Comparison of ENCODE assay signal across 9 mouse cellular contexts in genomic region chr5:150441690-150442089, GRCm38 (mm10).
DNase-seq lines count a peak whose midpoint lies in the region; ATAC-seq lines count a peak whose summit lies in the region.
"Had no signal": no experiment of that assay in that cellular context is flagged by ENCODE, and none has a peak within 500 bp of the region (broad histone marks: within the 10 kb centered on the region; RNA-seq: fewer than 3 reads in every experiment).

No protein-coding gene starts in this region.

- no peak overlapping the region for H3K4me2 ChIP-seq in forebrain, embryonic 14.5 days (ENCODE audit: low read length)
- no peak overlapping the region for H3K4me2 ChIP-seq in forebrain, embryonic 15.5 days (replicated peaks)
- no peak overlapping the region for H3K4me2 ChIP-seq in midbrain, embryonic 14.5 days (ENCODE audit: low read length)
- no peak overlapping the region for H3K4me2 ChIP-seq in midbrain, embryonic 13.5 days (replicated peaks)
- H3K4me2 ChIP-seq: neural tube, embryonic 13.5 days had no signal

- H3K27ac ChIP-seq in forebrain, embryonic 14.5 days (ENCODE audit: low read depth, low read length): no peak overlapping the region
- no peak overlapping the region for H3K27ac ChIP-seq in forebrain, embryonic 15.5 days (replicated peaks)
- no peak overlapping the region for H3K27ac ChIP-seq in midbrain, embryonic 14.5 days (replicated peaks; ENCODE audit: low read depth, low read length)
- H3K27ac ChIP-seq in midbrain, embryonic 13.5 days: no peak overlapping the region
- H3K27ac ChIP-seq: neural tube, embryonic 13.5 days had no signal

- H3K9ac ChIP-seq in forebrain, embryonic 14.5 days (ENCODE audit: low read length): no peak overlapping the region
- no peak overlapping the region for H3K9ac ChIP-seq in forebrain, embryonic 15.5 days (replicated peaks)
- no peak overlapping the region for H3K9ac ChIP-seq in midbrain, embryonic 14.5 days (replicated peaks; ENCODE audit: low read length)
- no peak overlapping the region for H3K9ac ChIP-seq in midbrain, embryonic 13.5 days (replicated peaks)
- H3K9ac ChIP-seq: neural tube, embryonic 13.5 days had no signal

- H3K36me3 ChIP-seq in forebrain, embryonic 14.5 days (ENCODE audit: control insufficient read depth, insufficient read depth, low read length): peaks cover 27% of the 10 kb centered on the region
- H3K36me3 ChIP-seq in forebrain, embryonic 15.5 days: peaks cover 40% of the 10 kb centered on the region
- peaks cover 49% of the 10 kb centered on the region for H3K36me3 ChIP-seq in midbrain, embryonic 14.5 days (ENCODE audit: control insufficient read depth, insufficient read depth, low read length)
- H3K36me3 ChIP-seq in midbrain, embryonic 13.5 days: peaks cover 45% of the 10 kb centered on the region

- WGBS in forebrain, embryonic 14.5 days: 39% methylated on average over 7 of the region's 7 CpGs
- WGBS in forebrain, embryonic 15.5 days: 39% methylated on average over 7 of the region's 7 CpGs
- 42% methylated on average over 7 of the region's 7 CpGs for WGBS in midbrain, embryonic 14.5 days
- 39% methylated on average over 7 of the region's 7 CpGs for WGBS in midbrain, embryonic 13.5 days

- intact Hi-C loops in left cerebral cortex, postnatal 10 days (cut with DNase I): no loop called here

- H3K9me3 ChIP-seq in forebrain, embryonic 14.5 days (replicated peaks; ENCODE audit: control insufficient read depth, low read length): no peaks in the 10 kb centered on the region
- H3K9me3 ChIP-seq in forebrain, embryonic 15.5 days: no peaks in the 10 kb centered on the region
- H3K9me3 ChIP-seq in midbrain, embryonic 14.5 days (ENCODE audit: control insufficient read depth, low read length): no peaks in the 10 kb centered on the region
- no peaks in the 10 kb centered on the region for H3K9me3 ChIP-seq in midbrain, embryonic 13.5 days
- H3K9me3 ChIP-seq: neural tube, embryonic 13.5 days had no signal

- no peak overlapping the region for H3K4me3 ChIP-seq in forebrain, embryonic 14.5 days (ENCODE audit: low read depth, low read length)
- H3K4me3 ChIP-seq in forebrain, embryonic 15.5 days: no peak overlapping the region
- no peak overlapping the region for H3K4me3 ChIP-seq in midbrain, embryonic 14.5 days (replicated peaks; ENCODE audit: low read depth, low read length)
- H3K4me3 ChIP-seq in midbrain, embryonic 13.5 days (replicated peaks): no peak overlapping the region
- H3K4me3 ChIP-seq: neural tube, embryonic 13.5 days had no signal

- H3K4me1 ChIP-seq in forebrain, embryonic 14.5 days (ENCODE audit: control insufficient read depth, insufficient read depth, low read length): no peaks in the 10 kb centered on the region
- peaks cover 5% of the 10 kb centered on the region; the same call in 1 of the 2 replicates for H3K4me1 ChIP-seq in forebrain, embryonic 15.5 days
- H3K4me1 ChIP-seq in midbrain, embryonic 14.5 days (ENCODE audit: control insufficient read depth, insufficient read depth, low read length): no peaks in the 10 kb centered on the region
- 0 out of 2 replicates have a peak, but pooled peaks cover under 1% of the 10 kb centered on the region for H3K4me1 ChIP-seq in midbrain, embryonic 13.5 days (replicated peaks)
- H3K4me1 ChIP-seq: neural tube, embryonic 13.5 days had no signal

- ATAC-seq in forebrain, embryonic 14.5 days: no peak
- ATAC-seq in forebrain, embryonic 15.5 days (replicated peaks): no peak
- ATAC-seq in midbrain, embryonic 14.5 days (ENCODE audit: low FRiP score, low TSS enrichment): no peak
- no peak for ATAC-seq in midbrain, embryonic 13.5 days

- H3K27me3 ChIP-seq in forebrain, embryonic 14.5 days (replicated peaks; ENCODE audit: control insufficient read depth, insufficient read depth, low read length): no peaks in the 10 kb centered on the region
- no peaks in the 10 kb centered on the region for H3K27me3 ChIP-seq in forebrain, embryonic 15.5 days
- no peaks in the 10 kb centered on the region for H3K27me3 ChIP-seq in midbrain, embryonic 14.5 days (ENCODE audit: control insufficient read depth, insufficient read depth, low read length)
- no peaks in the 10 kb centered on the region for H3K27me3 ChIP-seq in midbrain, embryonic 13.5 days
- H3K27me3 ChIP-seq: neural tube, embryonic 13.5 days had no signal

- peak; percentile 75 for DNase-seq in forebrain, embryonic 14.5 days (ENCODE audit: low spot score)
- DNase-seq in midbrain, embryonic 14.5 days: peak; percentile 79
- DNase-seq in c-Kit-negative CD71-positive TER-119-positive erythroid progenitor cells, embryonic 14.5 days (ENCODE audit: low read depth, low spot score): peak; percentile 60
- peak; percentile 34 to 74 for DNase-seq in kidney, postnatal 36 days
- peak; percentile 72 for DNase-seq in retina, postnatal 1 day
- no peak for DNase-seq in left cerebral cortex, postnatal 10 days (ENCODE audit: extremely low spot score in 1 of 2, low spot score in 2 of 2)

Comparison
In these comparisons a context has a peak if more than half of its experiments do, and no peak if none do; other contexts are left out.
1. DNase-seq: peak in forebrain, embryonic 14.5 days (single experiment), midbrain, embryonic 14.5 days (single experiment), c-Kit-negative CD71-positive TER-119-positive erythroid progenitor cells, embryonic 14.5 days (single experiment), kidney, postnatal 36 days (2 of 2) and retina, postnatal 1 day (single experiment); none in left cerebral cortex, postnatal 10 days (0 of 2).